Mouse (Mus musculus): ENCODE data around the gene Hist1h4h. TPM values are rescaled to one million over a fixed set of nuclear protein-coding genes. Genes with fewer than 3 reads are reported as not detected.
A peak's percentile ranks its signal among the peaks of the same experiment; 100 is the strongest.
"Not testable (repeated sequence)": the region's sequence is repeated elsewhere in the genome, so short reads cannot be mapped to it uniquely, and the experiment has no call there.

Gene Hist1h4h
- total RNA-seq, 2 experiments from 2014 or later = 329 to 333 TPM

- DNase-seq (ENCODE audit: low spot score in 2 of 2) = peak; percentile 79 to 89
These were observed 43.2 kb downstream of the Hist1h4h start, which contains the start of the genes Hist1h2bf and Hist1h2ad for GRCm38 (mm10) chr13:23573898-23574524. Gene Hist1h2bf (minus strand): TSS chr13:23574196. Gene Hist1h2ad (plus strand): TSS chr13:23574381.

DNA sequence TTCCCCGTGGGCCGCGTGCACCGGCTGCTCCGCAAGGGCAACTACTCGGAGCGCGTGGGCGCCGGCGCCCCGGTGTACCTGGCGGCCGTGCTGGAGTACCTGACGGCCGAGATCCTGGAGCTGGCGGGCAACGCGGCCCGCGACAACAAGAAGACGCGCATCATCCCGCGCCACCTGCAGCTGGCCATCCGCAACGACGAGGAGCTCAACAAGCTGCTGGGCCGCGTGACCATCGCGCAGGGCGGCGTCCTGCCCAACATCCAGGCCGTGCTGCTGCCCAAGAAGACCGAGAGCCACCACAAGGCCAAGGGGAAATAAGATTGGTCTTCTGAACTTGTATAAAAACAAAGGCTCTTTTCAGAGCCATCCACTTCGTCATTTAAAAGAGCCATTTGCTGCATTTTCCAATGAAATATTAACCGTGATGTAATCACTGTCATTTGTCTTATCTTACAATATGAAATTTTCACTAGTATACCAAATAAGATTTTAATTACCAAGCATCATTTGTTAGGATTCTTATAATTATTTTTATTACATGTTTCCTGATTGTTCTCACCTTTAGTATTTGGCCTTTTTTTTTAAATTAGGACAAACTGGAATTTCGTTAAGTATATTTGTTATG lies 43.8 kb downstream of the Hist1h4h start:
- not testable (repeated sequence) for DNase-seq (ENCODE audit: low spot score in 2 of 2)

- peak; percentile 53 to 71 for DNase-seq (ENCODE audit: low spot score in 2 of 2)
These were observed 44.5 kb downstream of the Hist1h4h start, which contains the start of gene Hist1h3d for GRCm38 (mm10) chr13:23575271-23575851. Gene Hist1h3d (plus strand): TSS chr13:23575763.

- not testable (repeated sequence) for DNase-seq (ENCODE audit: low spot score in 2 of 2)
These were observed 45.0 kb downstream of the Hist1h4h start for GRCm38 (mm10) chr13:23575864-23576313.

DNA sequence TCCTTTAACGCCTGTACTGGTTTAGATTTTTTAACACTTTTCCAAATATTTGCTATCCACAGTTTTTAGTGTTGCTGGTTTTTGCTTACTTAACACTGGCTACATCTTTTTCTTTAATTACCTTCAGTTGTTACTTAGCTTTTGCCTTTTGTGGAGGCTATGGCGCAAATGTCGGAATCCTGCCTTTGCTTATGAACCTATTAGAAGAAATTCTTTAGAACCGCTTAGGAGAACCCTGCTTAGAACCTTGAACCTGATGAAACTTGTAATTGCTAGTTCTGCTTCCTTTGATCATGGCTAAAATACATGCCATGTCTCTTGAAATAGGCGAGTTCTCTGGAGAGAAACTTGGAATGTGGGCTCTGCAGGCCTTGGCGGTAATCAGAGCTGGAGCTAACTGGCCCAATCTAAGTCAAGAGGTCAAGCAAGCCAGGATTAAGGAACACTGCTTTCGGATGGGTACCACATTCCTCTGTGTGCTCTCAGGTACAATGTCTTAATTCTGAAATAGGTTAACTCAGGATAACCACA lies 45.6 kb downstream of the Hist1h4h start:
- no peak for DNase-seq (ENCODE audit: low spot score in 2 of 2)

- DNase-seq (ENCODE audit: low spot score in 2 of 2) = no peak
These were observed 46.2 kb downstream of the Hist1h4h start for GRCm38 (mm10) chr13:23576906-23577639.

- DNase-seq (ENCODE audit: low spot score in 2 of 2) = no peak
These were observed 47.0 kb downstream of the Hist1h4h start for GRCm38 (mm10) chr13:23577835-23578234.

Small RNAs within 50 kb of the gene (microRNA-seq; reads per million reads assigned to microRNA genes)
- gene Gm44297 = 0 reads per million in 2 experiments
- 0 reads per million in 2 experiments for gene Gm44359
- gene Gm44394 = 0 reads per million in 2 experiments
- 0 to 0.42 reads per million in 2 experiments for gene n-TStga1

Other genes starting within 250 kb of the Hist1h4h start
- gene Zfp322a, start 161.8 kb upstream of the Hist1h4h start, total RNA-seq (2021) = 10 to 100 TPM; 29.5 to 31.7 TPM
- 1 to 10 TPM; 9.0 to 9.5 TPM for gene Abt1, start 107.2 kb upstream of the Hist1h4h start, total RNA-seq (2021)
- gene Btn1a1, start 65.1 kb upstream of the Hist1h4h start, total RNA-seq (2021) = not detected
- gene Btn2a2, start 42.2 kb upstream of the Hist1h4h start, total RNA-seq (2021) = 1 to 10 TPM; 1.3 to 1.9 TPM
- gene Hist1h2af, start 2.9 kb downstream of the Hist1h4h start, total RNA-seq (2021) = 1 to 10 TPM; 1.5 to 3.4 TPM
- 1 to 10 TPM; 3.1 to 3.5 TPM for gene Hist1h3g, start 4.4 kb downstream of the Hist1h4h start, total RNA-seq (2021)
- under 1 TPM; 0.54 to 0.67 TPM for gene Hist1h2bh, start 12.3 kb downstream of the Hist1h4h start, total RNA-seq (2021)
- 10 to 100 TPM; 16.3 to 17.0 TPM for gene Hist1h3f, start 13.0 kb downstream of the Hist1h4h start, total RNA-seq (2021)
- 100 to 1,000 TPM; 168 to 177 TPM for gene Hist1h4f, start 20.6 kb downstream of the Hist1h4h start, total RNA-seq (2021)
- 1 to 10 TPM; 3.1 to 3.7 TPM for gene Hist1h1d, start 22.2 kb downstream of the Hist1h4h start, total RNA-seq (2021)
- 10 to 100 TPM; 47.4 to 48.5 TPM for gene Hist1h3e, start 31.3 kb downstream of the Hist1h4h start, total RNA-seq (2021)
- gene Hist1h2ae, start 40.2 kb downstream of the Hist1h4h start, total RNA-seq (2021) = 1 to 10 TPM; 4.3 to 7.1 TPM
- gene Hist1h2bg, start 40.3 kb downstream of the Hist1h4h start, total RNA-seq (2021) = 10 to 100 TPM; 61.6 to 70.8 TPM
- 10 to 100 TPM; 14.7 to 26.1 TPM for gene Hist1h2bf, start 43.1 kb downstream of the Hist1h4h start, total RNA-seq (2021)
- 10 to 100 TPM in 1 of 2 experiments, 1 to 10 TPM in 1; 6.3 to 11.0 TPM for gene Hist1h2ad, start 43.3 kb downstream of the Hist1h4h start, total RNA-seq (2021)
- 10 to 100 TPM in 1 of 2 experiments, 1 to 10 TPM in 1; 9.3 to 10.4 TPM for gene Hist1h3d, start 44.7 kb downstream of the Hist1h4h start, total RNA-seq (2021)
- 100 to 1,000 TPM; 166 to 191 TPM for gene Hist1h4d, start 50.5 kb downstream of the Hist1h4h start, total RNA-seq (2021)
- 1 to 10 TPM; 7.9 TPM for gene Hist1h2be, start 90.1 kb downstream of the Hist1h4h start, total RNA-seq (2021)
- gene Hist1h1e, start 91.5 kb downstream of the Hist1h4h start, total RNA-seq (2021) = 10 to 100 TPM; 49.2 to 54.0 TPM
- gene Hist1h2ac, start 152.9 kb downstream of the Hist1h4h start, total RNA-seq (2021) = 1 to 10 TPM; 2.4 to 2.5 TPM
- 10 to 100 TPM; 29.7 to 32.4 TPM for gene Hist1h2bc, start 153.1 kb downstream of the Hist1h4h start, total RNA-seq (2021)
- not detected for gene Hist1h1t, start 164.8 kb downstream of the Hist1h4h start, total RNA-seq (2021)
- gene Hist1h4c, start 167.4 kb downstream of the Hist1h4h start, total RNA-seq (2021) = 100 to 1,000 TPM; 114 to 117 TPM
- 1 to 10 TPM; 3.4 to 3.9 TPM for gene Hfe, start 179.8 kb downstream of the Hist1h4h start, total RNA-seq (2021)
- gene Hist1h1c, start 207.8 kb downstream of the Hist1h4h start, total RNA-seq (2021) = 10 to 100 TPM; 55.8 to 61.1 TPM
- gene Hist1h3c, start 214.6 kb downstream of the Hist1h4h start, total RNA-seq (2021) = not detected
- 10 to 100 TPM; 17.8 to 19.6 TPM for gene Hist1h2bb, start 215.7 kb downstream of the Hist1h4h start, total RNA-seq (2021)
- 10 to 100 TPM; 17.2 to 22.5 TPM for gene Hist1h2ab, start 220.1 kb downstream of the Hist1h4h start, total RNA-seq (2021)
- 1 to 10 TPM; 4.3 to 9.9 TPM for gene Hist1h3b, start 221.2 kb downstream of the Hist1h4h start, total RNA-seq (2021)
- gene Hist1h4b, start 226.0 kb downstream of the Hist1h4h start, total RNA-seq (2021) = 10 to 100 TPM; 92.6 to 94.4 TPM
- gene Hist1h4a, start 230.2 kb downstream of the Hist1h4h start, total RNA-seq (2021) = 10 to 100 TPM; 64.4 to 74.0 TPM
- gene Hist1h3a, start 231.3 kb downstream of the Hist1h4h start, total RNA-seq (2021) = 10 to 100 TPM; 42.3 to 45.0 TPM
- gene Hist1h1a, start 232.6 kb downstream of the Hist1h4h start, total RNA-seq (2021) = 10 to 100 TPM; 24.9 to 25.2 TPM
- gene Trim38, start 238.9 kb downstream of the Hist1h4h start, total RNA-seq (2021) = not detected

All from left cerebral cortex, adult 18-20 months (tissue).